Mouse (Mus musculus): ENCODE measurements around the gene Phka1. TPM values are rescaled to one million over a fixed set of nuclear protein-coding genes. Genes with fewer than 3 reads are reported as not detected.

Phka1 gene
- total and polyA plus RNA-seq, 3 experiments: 11.5 to 39.2 (median 36.1) TPM

DNA sequence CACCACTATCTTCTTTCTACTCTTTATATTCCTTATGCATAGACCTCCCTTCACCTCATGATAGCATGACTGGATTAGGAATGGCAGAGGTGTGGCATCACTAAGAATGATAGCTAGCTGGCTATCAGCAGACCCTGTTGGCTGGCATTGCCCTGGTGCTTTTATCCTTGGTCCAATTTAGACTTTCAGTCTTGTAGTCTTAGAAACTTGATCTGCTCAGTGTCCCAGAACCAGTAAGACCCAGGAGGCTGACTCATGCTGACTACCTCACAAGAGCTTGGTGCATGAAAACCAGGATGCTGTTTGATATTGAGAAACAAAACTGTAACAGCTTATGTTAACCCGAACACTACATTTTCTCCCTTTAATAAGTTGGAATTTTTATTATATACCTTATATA, 1.6 kb upstream of the Phka1 start:
- peaks cover 5% of the 10 kb centered on the region for H3K4me1 ChIP-seq (ENCODE audit: control insufficient read depth, insufficient read depth, low read length)
- intact Hi-C loops (cut with DNase I): no loop called here
- no peak overlapping the region for H3K9ac ChIP-seq (ENCODE audit: low read depth, low read length)
- no peak for DNase-seq
- no peaks in the 10 kb centered on the region for H3K36me3 ChIP-seq (ENCODE audit: control insufficient read depth, insufficient read depth, low read length)
- no peaks in the 10 kb centered on the region for H3K79me2 ChIP-seq (replicated peaks; ENCODE audit: control insufficient read depth, insufficient read depth, low read length)
- H3K27ac ChIP-seq: peak overlapping the region; percentile 75
- no peak for TF ChIP-seq CTCF (IDR thresholded peaks at IDR 0.05)
- TF ChIP-seq EP300 (IDR thresholded peaks at IDR 0.05; ENCODE audit: insufficient read depth, low read depth, low read length): no peak
- no peak for TF ChIP-seq POLR2A (IDR thresholded peaks at IDR 0.05; ENCODE audit: insufficient read depth, low read depth, low read length)
- H3K4me3 ChIP-seq: no peak overlapping the region
- no peaks in the 10 kb centered on the region for H3K27me3 ChIP-seq (ENCODE audit: control insufficient read depth, insufficient read depth, low read length)
- WGBS: 89% methylated on average over 1 of the region's 1 CpGs

GRCm38 (mm10) chrX:102645146-102645545, 1.1 kb upstream of the Phka1 start:
- peak overlapping the region; percentile 67; the same call in 1 of the 2 replicates for H3K4me3 ChIP-seq
- no peaks in the 10 kb centered on the region for H3K36me3 ChIP-seq (ENCODE audit: control insufficient read depth, insufficient read depth, low read length)
- no peaks in the 10 kb centered on the region for H3K27me3 ChIP-seq (ENCODE audit: control insufficient read depth, insufficient read depth, low read length)
- intact Hi-C loops (cut with DNase I): no loop called here
- H3K27ac ChIP-seq: peak overlapping the region; percentile 75
- TF ChIP-seq POLR2A (IDR thresholded peaks at IDR 0.05; ENCODE audit: insufficient read depth, low read depth, low read length): no peak
- no peak for TF ChIP-seq CTCF (IDR thresholded peaks at IDR 0.05)
- no peak for TF ChIP-seq EP300 (IDR thresholded peaks at IDR 0.05; ENCODE audit: insufficient read depth, low read depth, low read length)
- peak overlapping the region; percentile 52 for H3K9ac ChIP-seq (ENCODE audit: low read depth, low read length)
- DNase-seq: peak in 1 of 2 experiments; percentile 10
- H3K4me1 ChIP-seq (ENCODE audit: control insufficient read depth, insufficient read depth, low read length): peaks cover 5% of the 10 kb centered on the region
- H3K79me2 ChIP-seq (replicated peaks; ENCODE audit: control insufficient read depth, insufficient read depth, low read length): no peaks in the 10 kb centered on the region
- 42% methylated on average over 6 of the region's 6 CpGs for WGBS

GRCm38 (mm10) chrX:102644573-102644951, 516 bp upstream of the Phka1 start:
- Histone ChIP-seq H3K9ac (ENCODE audit: low read depth, low read length) (peak overlapping the region; percentile 46), H3K36me3 (ENCODE audit: control insufficient read depth, insufficient read depth, low read length) (no peaks in the 10 kb centered on the region), H3K4me1 (ENCODE audit: control insufficient read depth, insufficient read depth, low read length) (peaks cover 5% of the 10 kb centered on the region), H3K27ac (peak overlapping the region; percentile 75), H3K27me3 (ENCODE audit: control insufficient read depth, insufficient read depth, low read length) (no peaks in the 10 kb centered on the region), H3K79me2 (replicated peaks; ENCODE audit: control insufficient read depth, insufficient read depth, low read length) (no peaks in the 10 kb centered on the region), H3K4me3 (peak overlapping the region; percentile 67)
- no peak; the same call in 1 of the 2 replicates for TF ChIP-seq POLR2A (IDR thresholded peaks at IDR 0.05; ENCODE audit: insufficient read depth, low read depth, low read length)
- no peak for TF ChIP-seq EP300 (IDR thresholded peaks at IDR 0.05; ENCODE audit: insufficient read depth, low read depth, low read length)
- TF ChIP-seq CTCF (IDR thresholded peaks at IDR 0.05): no peak
- intact Hi-C loops (cut with DNase I): no loop called here
- WGBS: 23% methylated on average over 8 of the region's 8 CpGs
- DNase-seq: peak in 1 of 2 experiments; percentile 46

- Histone ChIP-seq H3K36me3 (ENCODE audit: control insufficient read depth, insufficient read depth, low read length) (no peaks in the 10 kb centered on the region), H3K4me1 (ENCODE audit: control insufficient read depth, insufficient read depth, low read length) (no peaks in the 10 kb centered on the region), H3K79me2 (replicated peaks; ENCODE audit: control insufficient read depth, insufficient read depth, low read length) (no peaks in the 10 kb centered on the region), H3K27me3 (ENCODE audit: control insufficient read depth, insufficient read depth, low read length) (no peaks in the 10 kb centered on the region), H3K4me3 (no peak overlapping the region), H3K9ac (ENCODE audit: low read depth, low read length) (no peak overlapping the region), H3K27ac (no peak overlapping the region)
- no peak for TF ChIP-seq EP300 (IDR thresholded peaks at IDR 0.05; ENCODE audit: insufficient read depth, low read depth, low read length)
- no peak for TF ChIP-seq POLR2A (IDR thresholded peaks at IDR 0.05; ENCODE audit: insufficient read depth, low read depth, low read length)
- TF ChIP-seq CTCF (IDR thresholded peaks at IDR 0.05): no peak
- 50% methylated on average over 2 of the region's 2 CpGs for WGBS
- DNase-seq: no peak
- intact Hi-C loops (cut with DNase I): no loop called here
These were observed 42.8 kb downstream of the Phka1 start for GRCm38 (mm10) chrX:102601269-102601668.

- WGBS: 57% methylated on average over 1 of the region's 1 CpGs
- H3K4me1 ChIP-seq (ENCODE audit: control insufficient read depth, insufficient read depth, low read length): no peaks in the 10 kb centered on the region
- H3K79me2 ChIP-seq (replicated peaks; ENCODE audit: control insufficient read depth, insufficient read depth, low read length): no peaks in the 10 kb centered on the region
- no peak for DNase-seq
- no peaks in the 10 kb centered on the region for H3K36me3 ChIP-seq (ENCODE audit: control insufficient read depth, insufficient read depth, low read length)
- H3K27me3 ChIP-seq (ENCODE audit: control insufficient read depth, insufficient read depth, low read length): no peaks in the 10 kb centered on the region
- intact Hi-C loops (cut with DNase I): no loop called here
- no peak for TF ChIP-seq POLR2A (IDR thresholded peaks at IDR 0.05; ENCODE audit: insufficient read depth, low read depth, low read length)
- TF ChIP-seq EP300 (IDR thresholded peaks at IDR 0.05; ENCODE audit: insufficient read depth, low read depth, low read length): no peak
- TF ChIP-seq CTCF (IDR thresholded peaks at IDR 0.05): no peak
- H3K4me3 ChIP-seq: no peak overlapping the region
- no peak overlapping the region for H3K9ac ChIP-seq (ENCODE audit: low read depth, low read length)
- H3K27ac ChIP-seq: no peak overlapping the region
These were observed 55.5 kb downstream of the Phka1 start for GRCm38 (mm10) chrX:102588560-102588959.

DNA sequence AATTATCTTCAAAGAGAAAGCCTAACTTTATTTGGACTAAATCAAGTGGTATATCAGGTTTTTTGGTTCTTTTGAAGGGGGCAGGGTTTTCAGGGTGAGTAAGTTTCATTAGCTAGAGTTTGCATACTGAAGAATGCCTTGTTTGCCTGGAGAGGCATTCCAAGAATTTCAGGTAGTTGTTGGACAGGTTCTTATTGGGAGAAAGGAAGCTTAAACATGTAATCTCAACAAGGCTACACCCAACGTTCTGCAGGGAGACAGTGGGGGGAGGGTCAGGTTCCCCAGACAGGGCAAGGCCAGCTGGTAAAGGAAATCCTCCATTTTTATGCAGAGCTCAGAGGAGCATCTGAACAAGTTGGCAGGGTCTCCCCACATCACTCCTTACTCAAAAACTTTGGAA, 72.9 kb downstream of the Phka1 start:
- 22% methylated on average over 1 of the region's 1 CpGs for WGBS
- no peaks in the 10 kb centered on the region for H3K27me3 ChIP-seq (ENCODE audit: control insufficient read depth, insufficient read depth, low read length)
- no peak overlapping the region for H3K9ac ChIP-seq (ENCODE audit: low read depth, low read length)
- H3K4me3 ChIP-seq: no peak overlapping the region
- no peaks in the 10 kb centered on the region for H3K4me1 ChIP-seq (ENCODE audit: control insufficient read depth, insufficient read depth, low read length)
- no peak overlapping the region for H3K27ac ChIP-seq
- H3K79me2 ChIP-seq (replicated peaks; ENCODE audit: control insufficient read depth, insufficient read depth, low read length): no peaks in the 10 kb centered on the region
- no peak for DNase-seq
- intact Hi-C loops (cut with DNase I): no loop called here
- no peaks in the 10 kb centered on the region for H3K36me3 ChIP-seq (ENCODE audit: control insufficient read depth, insufficient read depth, low read length)
- TF ChIP-seq POLR2A (IDR thresholded peaks at IDR 0.05; ENCODE audit: insufficient read depth, low read depth, low read length): no peak
- TF ChIP-seq CTCF (IDR thresholded peaks at IDR 0.05): no peak
- TF ChIP-seq EP300 (IDR thresholded peaks at IDR 0.05; ENCODE audit: insufficient read depth, low read depth, low read length): no peak

All from heart, adult 2 months (tissue).